Mouse (Mus musculus) erythroblast, embryonic 14.5 days (primary cell): ENCODE measurements around the gene Iqgap1.

ENCODE experiments used
- GATA1 ChIP-seq: IDR thresholded peaks from 2 replicates; pipeline ENCODE4 v1.6.1; 2012; ENCODE audit warnings: low read length, inconsistent platforms, mixed read lengths
- TAL1 ChIP-seq: IDR thresholded peaks from 3 replicates; pipeline ENCODE4 v1.6.1; 2012; ENCODE audit warnings: low read length, inconsistent platforms, mixed read lengths

DNA sequence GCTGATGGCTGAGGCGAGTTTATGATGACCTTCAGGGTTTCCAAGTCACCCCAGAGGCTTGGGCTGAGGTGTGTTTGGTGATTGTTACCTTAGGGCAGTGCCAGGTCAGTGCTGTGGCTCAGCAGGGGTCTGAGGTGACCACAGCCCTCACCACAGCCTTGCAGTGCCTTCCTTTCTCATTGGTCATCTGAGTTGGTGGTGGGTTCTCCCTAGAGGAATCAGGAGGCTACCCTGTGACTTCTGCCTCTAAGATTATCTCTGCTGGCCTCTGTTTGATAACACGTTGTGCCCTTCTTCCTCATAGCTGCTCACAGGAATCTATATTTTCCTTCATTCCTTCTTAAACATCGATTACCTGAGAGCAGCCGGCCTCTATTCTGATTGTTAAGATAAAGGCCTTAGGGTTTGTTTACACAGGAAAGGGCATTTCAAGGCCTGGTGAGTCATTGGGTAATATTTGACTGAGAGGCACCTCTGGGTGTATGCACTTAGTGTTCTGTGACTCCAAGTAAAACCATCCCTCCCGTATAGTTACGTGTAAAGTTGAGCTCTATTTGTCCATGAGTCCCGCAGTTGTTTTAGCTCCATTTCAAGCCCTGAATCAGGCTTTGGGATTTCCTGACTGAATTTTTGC lies 40.9 kb upstream of the Iqgap1 start:
- TF ChIP-seq GATA1 (no peak), TAL1 (no peak)
